Mouse (Mus musculus): ENCODE results near the gene Pkd2l1.
"Not testable (repeated sequence)": the region's sequence is repeated elsewhere in the genome, so short reads cannot be mapped to it uniquely, and the experiment has no call there.

The Pkd2l1 gene

DNA sequence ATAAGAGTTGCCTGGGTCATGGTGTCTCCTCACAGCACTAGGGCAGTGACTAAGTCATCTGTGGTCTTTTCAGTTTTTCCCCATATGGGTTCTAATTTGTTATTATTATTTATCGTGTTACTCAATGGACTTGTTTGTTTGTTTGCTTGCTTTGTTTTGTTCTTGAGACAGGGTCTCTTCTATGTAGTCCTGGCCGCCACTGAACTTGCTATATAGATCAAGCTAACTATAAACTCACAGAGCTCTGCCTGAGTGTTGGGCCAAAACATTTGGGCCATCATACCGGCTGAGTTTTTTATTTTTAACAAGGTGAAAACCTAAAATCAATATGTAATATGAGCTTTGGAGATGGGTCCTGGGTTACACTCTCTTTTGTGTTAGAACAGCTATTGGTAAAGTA, 32.9 kb downstream of the Pkd2l1 start:
- DNase-seq (ENCODE audit: low read depth, low spot score) = no peak

DNA sequence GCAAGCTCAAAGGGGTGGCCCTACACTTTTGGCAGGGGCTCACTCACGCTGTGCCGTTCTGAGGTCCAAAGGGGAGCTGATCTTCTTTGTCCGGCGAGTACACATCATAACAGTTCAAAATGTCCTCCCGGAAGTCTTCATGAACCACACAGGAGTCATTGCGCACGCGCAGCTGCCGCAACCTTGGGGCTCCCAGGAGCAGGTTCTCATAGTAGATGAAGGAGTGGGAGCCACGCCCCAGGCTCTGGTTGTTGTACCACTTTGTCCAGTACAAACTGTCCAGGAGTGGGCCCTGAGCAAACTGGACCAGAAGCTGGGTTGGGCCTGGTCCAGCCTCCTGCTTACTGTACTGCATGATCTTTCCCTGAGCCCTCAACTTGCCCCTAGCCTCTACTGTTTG, 35.2 kb downstream of the Pkd2l1 start:
- no peak for DNase-seq (ENCODE audit: low read depth, low spot score)

- DNase-seq (ENCODE audit: low read depth, low spot score) = no peak
Measured at GRCm38 (mm10) chr19:44153781-44154180, 38.5 kb downstream of the Pkd2l1 start.

GRCm38 (mm10) chr19:44148991-44149390, 43.3 kb downstream of the Pkd2l1 start:
- no peak for DNase-seq (ENCODE audit: low read depth, low spot score)

- DNase-seq (ENCODE audit: low read depth, low spot score) = no peak
Measured at GRCm38 (mm10) chr19:44148345-44148744, 43.9 kb downstream of the Pkd2l1 start.

DNA sequence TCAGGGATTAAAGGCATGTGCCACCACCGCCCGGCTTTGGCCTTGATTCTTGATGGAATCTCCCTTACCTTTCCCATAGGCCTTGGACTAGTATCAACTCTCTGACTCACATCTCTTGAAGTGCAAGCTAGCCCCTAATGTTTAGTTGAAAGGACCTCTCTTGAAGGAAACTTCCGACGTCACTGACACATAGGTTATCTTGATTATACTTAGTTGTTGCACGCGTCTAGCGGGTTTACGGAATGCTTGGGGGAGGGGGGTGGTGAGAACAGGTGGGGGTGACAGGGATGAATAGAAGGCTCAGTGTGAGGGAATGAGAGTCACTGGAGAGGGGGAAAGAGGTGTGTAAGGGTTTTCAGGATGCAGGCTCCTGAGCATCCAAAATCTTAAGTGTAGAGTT, 45.3 kb downstream of the Pkd2l1 start:
- DNase-seq (ENCODE audit: low read depth, low spot score) = no peak

- no peak for DNase-seq (ENCODE audit: low read depth, low spot score)
Measured at GRCm38 (mm10) chr19:44146568-44146879, 45.7 kb downstream of the Pkd2l1 start.

DNA sequence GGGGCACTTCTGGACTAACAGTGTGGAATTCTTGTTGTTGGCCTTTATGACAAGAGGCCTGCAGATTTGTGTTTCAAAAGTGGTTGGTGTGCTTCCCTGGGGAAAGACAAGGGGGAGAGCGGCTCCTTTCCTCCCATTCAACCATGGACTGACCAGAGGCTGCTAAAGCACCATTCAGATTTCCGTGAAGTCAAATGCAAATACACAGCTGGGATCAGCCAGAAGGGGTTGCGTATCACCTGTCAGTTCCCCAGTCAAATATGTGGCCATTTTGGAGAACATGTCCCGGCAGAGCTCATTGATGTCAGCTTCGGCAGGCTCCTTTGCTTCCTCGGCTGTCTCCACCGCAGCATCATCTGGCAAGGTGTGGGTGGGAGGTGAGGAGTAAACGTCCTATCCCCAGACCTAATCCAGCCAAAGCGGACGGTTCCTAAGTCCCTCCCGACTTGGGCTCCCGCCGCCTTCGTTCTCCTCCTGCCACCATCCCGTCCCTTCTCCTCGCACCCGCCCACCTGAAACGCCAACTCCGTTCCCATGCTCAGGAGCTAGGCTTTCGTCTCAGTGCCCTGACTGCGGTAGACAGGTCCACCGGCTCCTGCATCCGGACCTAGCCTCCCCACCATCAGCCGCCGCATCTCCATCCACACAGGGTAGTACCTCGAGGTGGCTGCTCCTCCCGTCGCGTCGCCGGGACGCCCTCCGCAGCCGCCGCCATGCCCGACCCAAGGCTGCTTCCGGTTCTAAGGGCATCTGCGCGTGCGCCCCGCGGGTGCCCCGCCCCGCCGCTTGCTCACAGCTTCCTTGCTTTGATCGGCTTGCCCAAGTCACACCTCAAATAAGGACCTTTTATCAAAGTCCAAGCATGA, 46.3 kb downstream of the Pkd2l1 start, which contains the start of gene Bloc1s2:
Gene Bloc1s2, minus strand, starts transcription at position 745 of the 866 bp plus-strand sequence.
- peak; percentile 69 for DNase-seq (ENCODE audit: low read depth, low spot score)

GRCm38 (mm10) chr19:44144366-44144765, 47.9 kb downstream of the Pkd2l1 start:
- DNase-seq (ENCODE audit: low read depth, low spot score) = no peak

- no peak for DNase-seq (ENCODE audit: low read depth, low spot score)
Measured at GRCm38 (mm10) chr19:44135960-44136485, 56.2 kb downstream of the Pkd2l1 start.

- peak; percentile 89 for DNase-seq (ENCODE audit: low read depth, low spot score)
Measured at GRCm38 (mm10) chr19:44135072-44135959, 56.9 kb downstream of the Pkd2l1 start, which contains the start of gene Cwf19l1. TSS of gene Cwf19l1 (minus strand) at chr19:44135876.

DNA sequence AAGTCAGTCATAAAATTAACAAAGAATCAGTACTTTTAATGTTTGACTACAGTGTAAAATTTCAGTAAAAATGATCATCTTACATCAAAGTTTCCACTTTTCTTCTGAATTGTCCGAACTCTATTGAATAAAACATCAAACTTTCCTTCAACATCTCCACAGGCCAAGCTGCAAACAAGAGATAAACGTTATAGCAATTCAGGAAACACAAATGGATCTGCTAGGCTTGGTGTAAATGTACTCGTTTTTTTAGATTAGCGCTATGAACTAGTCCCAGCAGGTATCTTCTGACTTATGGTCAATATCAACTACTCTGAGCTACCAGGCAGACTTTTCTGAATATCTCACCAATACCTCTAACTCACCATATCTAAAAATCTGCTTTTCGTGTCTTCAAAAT, 59.3 kb downstream of the Pkd2l1 start:
- DNase-seq (ENCODE audit: low read depth, low spot score) = no peak

DNA sequence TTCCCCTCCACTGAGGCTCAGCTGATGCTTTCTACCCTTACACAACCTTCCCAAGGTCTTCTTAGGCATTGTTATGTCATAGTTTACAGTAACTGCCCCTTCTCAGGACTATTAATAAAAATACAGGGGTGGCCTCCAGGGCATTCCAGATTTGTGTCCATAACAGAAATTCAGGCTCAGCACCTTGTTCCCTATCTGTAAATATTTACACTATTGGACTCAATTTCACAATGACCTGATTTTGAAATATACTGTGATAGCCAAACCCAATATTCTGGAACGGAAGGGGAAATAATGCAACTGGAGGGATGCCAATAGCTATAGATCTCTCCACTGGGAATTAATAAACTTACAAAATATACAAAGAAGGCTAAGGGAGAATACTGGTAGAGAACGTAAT, 63.7 kb downstream of the Pkd2l1 start:
- DNase-seq (ENCODE audit: low read depth, low spot score) = no peak

DNA sequence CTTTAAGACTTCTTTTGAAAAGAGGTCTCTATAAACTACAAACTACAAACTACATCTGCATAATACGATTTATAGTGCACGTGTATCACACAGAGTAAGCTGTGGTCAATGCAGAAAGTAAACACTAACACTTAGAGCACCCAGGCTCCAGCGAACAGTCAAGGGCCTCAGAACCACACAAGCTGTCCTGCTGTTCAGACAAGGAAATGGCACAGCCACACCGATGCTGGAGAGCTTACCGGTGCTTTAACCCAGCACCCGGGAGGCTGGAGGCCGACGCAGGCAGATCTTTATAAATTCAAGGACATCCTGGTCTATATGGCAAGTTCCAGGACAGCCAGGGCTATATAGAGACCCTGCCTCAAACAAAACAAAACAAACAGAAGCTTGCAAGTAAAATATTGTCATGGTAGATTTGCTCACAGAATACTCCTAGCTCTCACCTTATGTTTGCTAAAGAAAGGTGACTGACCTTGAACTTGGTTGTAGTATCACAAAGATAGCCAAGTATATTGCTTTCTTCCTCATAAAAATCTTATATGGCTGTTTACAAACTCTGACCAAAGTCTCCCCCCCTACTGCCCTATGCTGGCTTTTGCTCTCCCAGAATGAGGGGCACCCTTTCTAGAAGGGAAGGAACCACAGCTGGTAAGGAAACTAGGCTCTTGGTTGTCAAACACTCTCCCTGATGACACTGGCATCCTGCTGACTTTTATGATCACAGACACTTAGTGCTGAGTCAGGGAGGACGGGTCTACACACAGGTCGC, 64.3 kb downstream of the Pkd2l1 start:
- DNase-seq (ENCODE audit: low read depth, low spot score) = no peak

DNA sequence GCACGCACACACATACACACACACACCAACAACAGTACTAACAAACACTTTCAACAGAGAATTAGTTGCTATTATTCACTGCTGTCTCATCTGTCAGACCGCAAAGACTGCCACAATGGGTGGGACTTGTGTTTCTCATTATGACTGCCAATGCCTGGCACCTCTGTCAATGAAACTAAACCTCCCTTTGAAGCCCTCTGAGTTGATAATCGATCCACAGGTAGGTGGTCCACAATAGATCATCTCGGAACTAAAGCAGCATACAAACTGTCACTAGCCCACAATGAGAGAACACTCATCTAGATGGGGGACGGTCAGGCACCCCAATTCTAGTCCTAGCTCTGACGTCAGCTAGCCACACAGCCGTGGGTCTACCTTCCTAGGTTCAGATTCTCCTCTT, 71.1 kb downstream of the Pkd2l1 start:
- no peak for DNase-seq (ENCODE audit: low read depth, low spot score)

GRCm38 (mm10) chr19:44120686-44121085, 71.6 kb downstream of the Pkd2l1 start:
- DNase-seq (ENCODE audit: low read depth, low spot score) = not testable (repeated sequence)

DNA sequence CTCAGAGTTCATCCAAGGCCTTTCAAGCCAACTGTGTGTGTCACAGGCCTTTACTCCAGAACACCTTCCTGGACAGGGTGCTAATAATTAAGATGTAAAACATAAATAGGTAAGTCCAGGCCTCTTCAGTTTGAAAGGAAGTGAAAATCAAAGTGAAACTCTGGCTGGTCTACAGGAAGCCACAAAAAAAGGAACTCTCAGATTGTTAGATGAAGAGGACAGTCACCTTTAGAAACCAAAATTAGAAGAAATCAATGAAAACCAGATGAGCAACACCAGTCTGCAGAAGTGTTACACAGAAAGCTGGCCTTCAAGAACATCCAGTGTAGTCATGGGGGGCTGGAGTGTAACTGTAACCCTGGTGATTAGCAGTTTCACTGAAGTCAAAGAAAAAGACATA, 74.4 kb downstream of the Pkd2l1 start:
- no peak for DNase-seq (ENCODE audit: low read depth, low spot score)

DNA sequence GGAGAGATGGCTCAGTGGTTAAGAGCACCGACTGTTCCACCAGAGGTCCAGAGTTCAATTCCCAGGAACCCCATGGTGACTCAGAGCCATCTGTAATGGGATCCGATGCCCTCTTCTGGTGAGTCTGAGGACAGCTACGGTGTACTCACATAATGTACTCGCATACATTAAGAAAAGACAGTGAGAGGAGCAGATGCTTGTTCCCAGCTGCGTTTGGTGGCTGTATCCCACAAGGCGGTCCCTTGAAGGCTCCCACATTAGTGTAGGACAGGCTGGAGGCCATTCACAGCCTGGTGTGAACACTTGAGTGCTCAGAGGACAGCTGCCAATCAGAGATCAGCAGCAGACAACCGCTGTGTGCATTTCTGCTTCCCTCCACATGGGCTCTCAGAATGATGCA, 80.5 kb downstream of the Pkd2l1 start:
- no peak for DNase-seq (ENCODE audit: low read depth, low spot score)

DNA sequence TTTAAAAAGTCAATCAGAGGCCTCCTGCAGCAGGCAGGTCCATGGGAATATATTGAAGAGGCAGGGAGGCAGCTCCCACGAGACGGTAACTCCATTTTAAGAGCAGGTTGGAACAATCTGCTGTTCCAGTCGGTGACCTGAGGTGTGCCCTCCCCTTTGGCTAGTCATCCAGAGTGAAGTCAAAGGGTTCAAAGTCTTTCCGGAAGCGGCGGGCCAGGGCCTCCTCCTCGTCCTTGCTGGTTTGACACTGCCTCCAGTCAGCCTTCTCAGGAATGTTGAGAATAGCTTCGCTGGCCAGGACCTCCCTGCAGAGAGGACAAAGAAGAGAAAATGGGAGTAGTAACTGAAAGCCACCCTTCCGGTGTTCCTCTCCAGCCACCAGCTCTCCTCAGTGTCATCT, 81.9 kb downstream of the Pkd2l1 start:
- no peak for DNase-seq (ENCODE audit: low read depth, low spot score)

DNA sequence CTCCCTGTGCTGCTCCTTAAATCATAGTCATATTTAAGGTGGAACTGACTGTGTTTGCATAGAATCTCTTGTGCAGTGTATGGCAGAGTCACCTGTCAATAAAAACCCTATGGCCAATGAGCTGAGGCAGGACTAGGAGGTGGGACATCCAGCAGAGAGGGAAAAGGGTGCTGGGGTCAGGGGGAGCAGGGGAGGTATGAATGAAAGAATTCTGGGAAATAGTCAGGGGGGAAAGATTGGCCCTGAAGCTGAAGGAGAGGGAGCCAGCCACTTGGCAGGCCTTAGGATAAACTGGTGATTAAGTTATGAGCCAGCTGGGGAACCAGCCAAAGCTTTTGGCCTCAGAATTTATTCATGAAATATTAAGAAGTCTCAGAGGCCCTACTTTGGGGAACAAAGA, 83.2 kb downstream of the Pkd2l1 start:
- DNase-seq (ENCODE audit: low read depth, low spot score) = peak; percentile 11

- DNase-seq (ENCODE audit: low read depth, low spot score) = no peak
Measured at GRCm38 (mm10) chr19:44107661-44108521, 84.4 kb downstream of the Pkd2l1 start.
